Mouse (Mus musculus) mesoderm, embryonic 11.5 days (tissue): ENCODE data around the gene Chgb.
A peak's percentile ranks its signal among the peaks of the same experiment; 100 is the strongest.

ENCODE experiments used
- DNase-seq: peaks from one replicate; pipeline ENCODE4 v3.0.0-alpha.2; 2012; ENCODE audit warnings: low read depth, low spot score

Chgb gene

GRCm38 (mm10) chr2:132780978-132781377 lies at the start of gene Chgb:
Gene Chgb (plus strand): TSS chr2:132781278.
- DNase-seq = no peak

- no peak for DNase-seq
Observed at GRCm38 (mm10) chr2:132732940-132733339, 48.1 kb upstream of the Chgb start.

GRCm38 (mm10) chr2:132733603-132734573 lies 47.2 kb upstream of the Chgb start:
- no peak for DNase-seq

GRCm38 (mm10) chr2:132738816-132739432 lies 42.2 kb upstream of the Chgb start:
- DNase-seq = no peak

GRCm38 (mm10) chr2:132741862-132742347 lies 39.2 kb upstream of the Chgb start:
- no peak for DNase-seq

GRCm38 (mm10) chr2:132744866-132745265 lies 36.2 kb upstream of the Chgb start:
- DNase-seq = no peak

- DNase-seq = no peak
Observed at GRCm38 (mm10) chr2:132746108-132746507, 35.0 kb upstream of the Chgb start.

GRCm38 (mm10) chr2:132750726-132751125 lies 30.4 kb upstream of the Chgb start:
- DNase-seq = no peak

- no peak for DNase-seq
Observed at GRCm38 (mm10) chr2:132751141-132752066, 29.7 kb upstream of the Chgb start.

GRCm38 (mm10) chr2:132752398-132752797 lies 28.7 kb upstream of the Chgb start:
- no peak for DNase-seq

- no peak for DNase-seq
Observed at GRCm38 (mm10) chr2:132753137-132753536, 27.9 kb upstream of the Chgb start.

- no peak for DNase-seq
Observed at GRCm38 (mm10) chr2:132757911-132758310, 23.2 kb upstream of the Chgb start.

GRCm38 (mm10) chr2:132770822-132771221 lies 10.3 kb upstream of the Chgb start:
- DNase-seq = no peak

- DNase-seq = peak; percentile 96
Observed at GRCm38 (mm10) chr2:132781439-132782068, 476 bp downstream of the Chgb start.

- no peak for DNase-seq
Observed at GRCm38 (mm10) chr2:132784039-132784438, 3.0 kb downstream of the Chgb start.

GRCm38 (mm10) chr2:132793441-132794203 lies 12.5 kb downstream of the Chgb start:
- no peak for DNase-seq

- no peak for DNase-seq
Observed at GRCm38 (mm10) chr2:132794204-132794586, 13.1 kb downstream of the Chgb start.

- DNase-seq = no peak
Observed at GRCm38 (mm10) chr2:132802976-132803375, 21.9 kb downstream of the Chgb start.

- DNase-seq = peak; percentile 99
Observed at GRCm38 (mm10) chr2:132815608-132816314, 34.7 kb downstream of the Chgb start, which contains the start of the genes Trmt6 and Mcm8. Gene Trmt6 (minus strand): TSS chr2:132816055. Gene Mcm8 (plus strand): TSS chr2:132816141.

- DNase-seq = no peak
Observed at GRCm38 (mm10) chr2:132841071-132841470, 60.0 kb downstream of the Chgb start.
